In the genomic region with DNA sequence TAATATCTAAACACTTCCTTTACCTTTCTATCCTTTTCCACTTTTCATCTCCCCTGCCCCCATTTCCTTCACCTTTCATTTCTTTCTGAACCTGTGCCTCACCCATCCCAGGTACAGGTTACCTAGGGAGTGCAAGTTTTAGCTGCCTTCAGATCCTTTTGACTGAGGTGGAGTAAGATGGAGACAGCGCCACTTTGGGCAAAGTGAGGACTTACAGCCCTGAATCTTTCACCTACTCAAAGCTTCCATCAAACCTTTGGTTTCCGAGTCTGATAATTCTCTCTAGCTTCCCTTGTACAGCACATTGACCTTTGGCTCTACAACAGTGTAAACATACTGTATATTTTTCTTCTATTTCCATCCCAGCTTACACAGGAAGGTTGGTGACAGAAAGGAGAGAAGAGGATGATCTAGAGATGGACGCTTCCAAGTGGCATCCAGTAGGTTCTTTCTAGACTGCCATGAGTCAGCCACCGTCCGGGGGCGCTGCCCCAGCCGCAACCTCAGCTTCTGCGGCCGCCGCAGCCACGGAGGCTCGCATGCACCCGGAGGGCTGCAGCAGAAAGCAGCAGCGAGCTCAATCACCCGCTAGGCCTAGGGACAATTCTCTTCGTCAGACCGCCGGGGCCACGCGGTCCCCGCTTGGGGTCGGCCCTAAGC, we compare ENCODE assay signal across 9 mouse cellular contexts. TPM values are rescaled to one million over a fixed set of nuclear protein-coding genes. Genes with fewer than 3 reads are reported as not detected.
A peak's percentile ranks its signal among the peaks of the same experiment; 100 is the strongest.
DNase-seq lines count a peak whose midpoint lies in the region; ATAC-seq and TF ChIP-seq lines count a peak whose summit lies in the region.
"Had no signal": no experiment of that assay in that cellular context is flagged by ENCODE, and none has a peak within 500 bp of the region (broad histone marks: within the 10 kb centered on the region; RNA-seq: fewer than 3 reads in every experiment).

No protein-coding gene starts in this region.

- peaks cover 23% of the 10 kb centered on the region for H3K4me1 ChIP-seq in heart, embryonic 15.5 days (replicated peaks)
- peaks cover 27% of the 10 kb centered on the region for H3K4me1 ChIP-seq in G1E (ENCODE audit: insufficient read depth, low read depth, low read length)
- H3K4me1 ChIP-seq in embryonic facial prominence, embryonic 14.5 days (ENCODE audit: control insufficient read depth, insufficient read depth, low read length) = peaks cover 7% of the 10 kb centered on the region; the same call in 1 of the 2 replicates
- H3K4me1 ChIP-seq in limb, embryonic 10.5 days = peaks cover 32% of the 10 kb centered on the region

- under 1% methylated on average over 22 of the region's 22 CpGs for WGBS in heart, embryonic 15.5 days
- under 1% methylated on average over 18 of the region's 22 CpGs for WGBS in embryonic facial prominence, embryonic 14.5 days
- 1% methylated on average over 22 of the region's 22 CpGs for WGBS in limb, embryonic 10.5 days

- no peaks in the 10 kb centered on the region for H3K36me3 ChIP-seq in heart, embryonic 15.5 days
- H3K36me3 ChIP-seq in G1E (replicated peaks) = peaks cover 4% of the 10 kb centered on the region
- no peaks in the 10 kb centered on the region for H3K36me3 ChIP-seq in embryonic facial prominence, embryonic 14.5 days (ENCODE audit: control insufficient read depth, insufficient read depth, low read length)
- H3K36me3 ChIP-seq in limb, embryonic 10.5 days = no peaks in the 10 kb centered on the region

- H3K4me2 ChIP-seq in heart, embryonic 15.5 days = peak overlapping the region; percentile 96
- H3K4me2 ChIP-seq in embryonic facial prominence, embryonic 14.5 days (ENCODE audit: low read depth, low read length) = peak overlapping the region; percentile 93

- no peak for DNase-seq in heart, adult 8-10 months (ENCODE audit: low spot score)
- DNase-seq in G1E (ENCODE audit: low spot score) = no peak
- peak; percentile 5 for DNase-seq in embryonic facial prominence, embryonic 14.5 days (ENCODE audit: low spot score)
- DNase-seq in limb, embryonic 10.5 days (ENCODE audit: low spot score) = no peak
- DNase-seq in right cerebral cortex, adult 18-20 months = peak; percentile 74
- DNase-seq in urinary bladder, postnatal 4 days (ENCODE audit: low spot score in 2 of 2) = no peak
- DNase-seq in lung, postnatal 10 days = no peak

- H3K27me3 ChIP-seq in heart, embryonic 15.5 days = peaks cover 68% of the 10 kb centered on the region
- peaks cover 8% of the 10 kb centered on the region; the same call in 1 of the 2 replicates for H3K27me3 ChIP-seq in G1E (ENCODE audit: insufficient read depth, low read length)
- H3K27me3 ChIP-seq in embryonic facial prominence, embryonic 14.5 days (replicated peaks; ENCODE audit: control insufficient read depth, insufficient read depth, low read length) = peaks cover 64% of the 10 kb centered on the region
- H3K27me3 ChIP-seq in limb, embryonic 10.5 days (ENCODE audit: low read depth, poor library complexity, severe bottlenecking) = peaks cover 70% of the 10 kb centered on the region

- H3K27ac ChIP-seq in heart, embryonic 15.5 days = no peak overlapping the region
- no peak overlapping the region for H3K27ac ChIP-seq in embryonic facial prominence, embryonic 14.5 days (replicated peaks; ENCODE audit: low read depth, low read length)
- H3K27ac ChIP-seq in limb, embryonic 10.5 days = no peak overlapping the region

- H3K9ac ChIP-seq in heart, embryonic 15.5 days = no peak overlapping the region
- H3K9ac ChIP-seq in embryonic facial prominence, embryonic 14.5 days (ENCODE audit: low read depth, low read length) = no peak overlapping the region

- no peak for TF ChIP-seq CTCF in G1E (IDR thresholded peaks at IDR 0.05; ENCODE audit: low read depth, low read length)

- H3K4me3 ChIP-seq in heart, embryonic 15.5 days = peak overlapping the region; percentile 57
- peak overlapping the region; percentile 74 for H3K4me3 ChIP-seq in G1E (ENCODE audit: low read depth, low read length)
- peak overlapping the region; percentile 57 for H3K4me3 ChIP-seq in embryonic facial prominence, embryonic 14.5 days (ENCODE audit: low read depth, low read length)
- peak overlapping the region; percentile 65 for H3K4me3 ChIP-seq in limb, embryonic 10.5 days

- ATAC-seq in heart, embryonic 15.5 days (replicated peaks; ENCODE audit: insufficient number of reproducible peaks, insufficient read depth, low FRiP score, low read depth) = no peak; the same call in 1 of the 2 replicates
- ATAC-seq in G1E (ENCODE audit: extremely low read depth, insufficient number of reproducible peaks, low FRiP score, poor library complexity, severe bottlenecking) = no peak
- ATAC-seq in embryonic facial prominence, embryonic 14.5 days (ENCODE audit: low read depth) = no peak

- H3K9me3 ChIP-seq in heart, embryonic 15.5 days (replicated peaks) = no peaks in the 10 kb centered on the region
- no peaks in the 10 kb centered on the region for H3K9me3 ChIP-seq in G1E (replicated peaks)
- no peaks in the 10 kb centered on the region for H3K9me3 ChIP-seq in embryonic facial prominence, embryonic 14.5 days (ENCODE audit: control insufficient read depth, low read length)
- H3K9me3 ChIP-seq in limb, embryonic 10.5 days (replicated peaks) = no peaks in the 10 kb centered on the region

RNA-seq across cellular contexts. Expression of a gene that starts 2.7 kb away (rescaled TPM):
- 0.19 and 0.51 TPM in 2 replicates for polyA plus RNA-seq in heart, embryonic 15.5 days (2015; fragmentation: Nextera tagmentation; extraction: Ambion mirVana)
- total RNA-seq in heart, adult 8-10 months (2022) = under 1 TPM in 1 of 4 experiments, not detected in 3; 0.47 TPM
- total RNA-seq in G1E (2014; fragmentation: Nextera tagmentation) = 2.0 TPM in 2 replicates
- 1.3 and 2.2 TPM in 2 replicates for total RNA-seq in G1E (2017)
- 11.7 and 17.6 TPM in 2 replicates for polyA plus RNA-seq in G1E (2012)
- polyA plus RNA-seq in embryonic facial prominence, embryonic 14.5 days (2014; fragmentation: Nextera tagmentation; extraction: Ambion mirVana) = 5.0 TPM in 2 replicates
- 0.38 and 1.3 TPM in 2 replicates for polyA plus RNA-seq in limb, embryonic 10.5 days (2016; fragmentation: Nextera tagmentation; extraction: Ambion mirVana)
- total RNA-seq: hematopoietic stem cell, adult 5-6 weeks had no signal

RNA-seq across cellular contexts. Expression of a gene that starts 52.4 kb away (rescaled TPM):
- polyA plus RNA-seq in heart, embryonic 15.5 days (2015; fragmentation: Nextera tagmentation; extraction: Ambion mirVana) = not detected in 2 replicates
- not detected for total RNA-seq in heart, adult 8-10 months (2022)
- total RNA-seq in G1E (2014; fragmentation: Nextera tagmentation) (not detected in 2 replicates), G1E (2017) (not detected in 2 replicates)
- polyA plus RNA-seq in G1E (2012) = not detected in 2 replicates
- polyA plus RNA-seq in embryonic facial prominence, embryonic 14.5 days (2014; fragmentation: Nextera tagmentation; extraction: Ambion mirVana) = 0.51 and 1.1 TPM in 2 replicates
- 0.35 TPM in 1 of 2 replicates, not detected in the other for polyA plus RNA-seq in limb, embryonic 10.5 days (2016; fragmentation: Nextera tagmentation; extraction: Ambion mirVana)
- total RNA-seq: hematopoietic stem cell, adult 5-6 weeks had no signal

Comparison
In these comparisons a context has a peak if more than half of its experiments do, and no peak if none do; other contexts are left out.
1. DNase-seq: peak in embryonic facial prominence, embryonic 14.5 days (single experiment) and right cerebral cortex, adult 18-20 months (single experiment); none in heart, adult 8-10 months (single experiment), G1E (single experiment), limb, embryonic 10.5 days (single experiment), urinary bladder, postnatal 4 days (0 of 2) and lung, postnatal 10 days (single experiment).
2. Peak in every context shown above with its lines, with median percentiles within 50 percentile points of each other: H3K4me3 ChIP-seq.